Mouse (Mus musculus): ENCODE data around the gene Erich3. TPM values are rescaled to one million over a fixed set of nuclear protein-coding genes. Genes with fewer than 3 reads are reported as not detected.
"Not testable (repeated sequence)": the region's sequence is repeated elsewhere in the genome, so short reads cannot be mapped to it uniquely, and the experiment has no call there.

Erich3 gene
- 0.02 TPM in 1 of 2 replicates, not detected in the other for polyA plus RNA-seq (2012; rRNA removed)

DNA sequence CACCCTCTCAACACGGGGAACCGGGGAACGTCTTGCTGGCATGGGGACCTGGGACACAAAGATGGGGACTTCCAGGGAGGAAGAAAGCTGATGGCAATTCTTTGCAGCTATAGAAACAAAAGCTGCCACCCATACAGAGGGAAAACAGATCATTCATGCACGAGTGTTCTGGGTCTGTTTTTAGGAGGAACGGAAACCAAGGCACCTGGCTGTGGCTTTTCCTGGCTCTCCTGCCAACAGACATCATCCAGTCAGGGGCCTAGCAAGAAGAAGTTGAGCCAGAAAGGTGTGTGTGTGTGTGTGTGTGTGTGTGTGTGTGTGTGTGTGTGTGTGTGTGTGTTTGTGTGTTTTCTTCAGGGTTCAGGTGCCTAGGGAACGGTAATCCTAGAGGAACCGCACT lies at the start of gene Erich3:
TSS of gene Erich3 (plus strand) at position 315 of the 400 bp plus-strand sequence.
- no peak for DNase-seq (ENCODE audit: low read depth in 1 of 2, low spot score in 2 of 2)
- no peaks in the 10 kb centered on the region for H3K4me1 ChIP-seq (ENCODE audit: control insufficient read depth, insufficient read depth, insufficient read length)
- no peak within 1 kb of the TSS for H3K27ac ChIP-seq (ENCODE audit: insufficient read depth, low read length)
- H3K36me3 ChIP-seq (ENCODE audit: control insufficient read depth, insufficient read depth, low read length) = no peaks in the 10 kb centered on the region
- no peak within 1 kb of the TSS for H3K4me3 ChIP-seq (ENCODE audit: extremely low read depth, insufficient read depth, insufficient read length)
- TF ChIP-seq CTCF (IDR thresholded peaks at IDR 0.05; ENCODE audit: extremely low read depth, insufficient read depth, insufficient read length, insufficient replicate concordance) = no peak
- no peak for TF ChIP-seq POLR2A (IDR thresholded peaks at IDR 0.05; ENCODE audit: low read depth, low read length)
- WGBS = 35% methylated on average over 7 of the region's 7 CpGs
- H3K27me3 ChIP-seq (ENCODE audit: control insufficient read depth, insufficient read depth, low read length) = no peaks in the 10 kb centered on the region

DNA sequence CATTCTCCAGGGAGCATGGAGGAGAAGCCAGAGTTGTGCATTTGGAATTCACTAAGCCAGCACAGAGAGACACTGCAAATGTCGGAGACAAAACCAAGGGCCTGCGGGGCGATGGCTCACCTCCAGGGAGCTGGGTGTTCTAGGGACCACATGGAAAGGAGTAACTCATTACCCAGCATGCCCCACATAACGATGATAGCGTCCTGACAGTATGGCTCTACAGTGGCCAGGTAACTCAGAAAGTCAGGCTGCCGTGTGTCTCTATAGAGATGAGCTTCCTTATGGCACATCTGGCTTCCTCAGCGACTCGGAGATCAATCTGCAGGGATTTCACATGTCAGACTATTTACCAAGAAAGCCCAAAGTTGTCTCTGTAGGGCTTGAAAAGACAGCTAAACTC lies 48.9 kb upstream of the Erich3 start:
- H3K27me3 ChIP-seq (ENCODE audit: control insufficient read depth, insufficient read depth, low read length) = no peaks in the 10 kb centered on the region
- H3K36me3 ChIP-seq (ENCODE audit: control insufficient read depth, insufficient read depth, low read length) = no peaks in the 10 kb centered on the region; the same call in 1 of the 2 replicates
- WGBS = 91% methylated on average over 8 of the region's 8 CpGs
- TF ChIP-seq CTCF (IDR thresholded peaks at IDR 0.05; ENCODE audit: extremely low read depth, insufficient read depth, insufficient read length, insufficient replicate concordance) (no peak), POLR2A (IDR thresholded peaks at IDR 0.05; ENCODE audit: low read depth, low read length) (no peak)
- DNase-seq (ENCODE audit: low read depth in 1 of 2, low spot score in 2 of 2) = no peak
- H3K4me1 ChIP-seq (ENCODE audit: control insufficient read depth, insufficient read depth, insufficient read length) = no peaks in the 10 kb centered on the region
- no peak overlapping the region for H3K4me3 ChIP-seq (ENCODE audit: extremely low read depth, insufficient read depth, insufficient read length)
- H3K27ac ChIP-seq (ENCODE audit: insufficient read depth, low read length) = no peak overlapping the region

DNA sequence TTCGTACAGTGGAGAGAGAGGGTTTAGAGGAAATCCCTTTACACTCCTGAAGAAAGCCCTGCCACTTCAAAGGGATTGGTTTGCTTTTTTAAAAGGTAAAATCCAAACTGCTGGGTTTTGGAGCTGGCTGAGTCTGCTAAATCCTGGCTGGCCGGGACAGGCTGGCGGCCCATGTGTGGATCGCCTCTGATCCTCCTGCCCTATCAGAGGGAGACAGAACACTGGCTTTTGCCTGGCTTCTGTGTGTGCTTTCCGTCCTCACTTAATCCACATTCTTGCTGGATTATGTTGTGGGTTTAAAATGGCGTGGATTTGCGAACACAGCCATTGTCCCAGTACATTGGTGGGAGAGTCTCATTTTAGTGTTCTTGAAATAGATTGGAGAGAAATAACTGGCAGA lies 48.4 kb upstream of the Erich3 start:
- no peak for DNase-seq (ENCODE audit: low read depth in 1 of 2, low spot score in 2 of 2)
- no peak for TF ChIP-seq POLR2A (IDR thresholded peaks at IDR 0.05; ENCODE audit: low read depth, low read length)
- TF ChIP-seq CTCF (IDR thresholded peaks at IDR 0.05; ENCODE audit: extremely low read depth, insufficient read depth, insufficient read length, insufficient replicate concordance) = no peak
- no peak overlapping the region for H3K4me3 ChIP-seq (ENCODE audit: extremely low read depth, insufficient read depth, insufficient read length)
- H3K27ac ChIP-seq (ENCODE audit: insufficient read depth, low read length) = no peak overlapping the region
- no peaks in the 10 kb centered on the region for H3K27me3 ChIP-seq (ENCODE audit: control insufficient read depth, insufficient read depth, low read length)
- no peaks in the 10 kb centered on the region; the same call in 1 of the 2 replicates for H3K36me3 ChIP-seq (ENCODE audit: control insufficient read depth, insufficient read depth, low read length)
- H3K4me1 ChIP-seq (ENCODE audit: control insufficient read depth, insufficient read depth, insufficient read length) = no peaks in the 10 kb centered on the region
- 97% methylated on average over 7 of the region's 7 CpGs for WGBS

DNA sequence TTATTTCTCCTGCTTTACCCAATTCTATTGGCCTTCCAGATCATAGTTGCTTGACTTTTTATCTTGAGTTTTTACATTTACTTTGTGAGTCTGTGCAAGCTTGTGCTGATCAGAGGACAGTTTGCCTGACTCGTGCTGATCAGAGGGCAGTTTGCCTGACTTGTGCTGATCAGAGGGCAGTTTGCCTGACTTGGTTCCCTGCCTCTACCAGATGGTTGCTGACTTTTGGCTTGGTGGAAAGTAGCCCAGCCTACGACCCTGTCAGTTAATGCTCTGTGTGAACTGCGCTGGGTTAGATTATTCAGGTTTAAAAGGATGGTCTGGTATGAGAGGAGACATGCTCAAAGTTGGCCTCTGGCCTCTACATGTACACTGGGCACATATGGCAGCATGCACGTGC lies 47.6 kb upstream of the Erich3 start:
- TF ChIP-seq POLR2A (IDR thresholded peaks at IDR 0.05; ENCODE audit: low read depth, low read length) (no peak), CTCF (IDR thresholded peaks at IDR 0.05; ENCODE audit: extremely low read depth, insufficient read depth, insufficient read length, insufficient replicate concordance) (no peak)
- Histone ChIP-seq H3K4me3 (ENCODE audit: extremely low read depth, insufficient read depth, insufficient read length) (no peak overlapping the region), H3K36me3 (ENCODE audit: control insufficient read depth, insufficient read depth, low read length) (no peaks in the 10 kb centered on the region; the same call in 1 of the 2 replicates), H3K27ac (ENCODE audit: insufficient read depth, low read length) (no peak overlapping the region), H3K27me3 (ENCODE audit: control insufficient read depth, insufficient read depth, low read length) (no peaks in the 10 kb centered on the region), H3K4me1 (ENCODE audit: control insufficient read depth, insufficient read depth, insufficient read length) (no peaks in the 10 kb centered on the region)
- WGBS = 90% methylated on average over 4 of the region's 4 CpGs
- no peak for DNase-seq (ENCODE audit: low read depth in 1 of 2, low spot score in 2 of 2)

DNA sequence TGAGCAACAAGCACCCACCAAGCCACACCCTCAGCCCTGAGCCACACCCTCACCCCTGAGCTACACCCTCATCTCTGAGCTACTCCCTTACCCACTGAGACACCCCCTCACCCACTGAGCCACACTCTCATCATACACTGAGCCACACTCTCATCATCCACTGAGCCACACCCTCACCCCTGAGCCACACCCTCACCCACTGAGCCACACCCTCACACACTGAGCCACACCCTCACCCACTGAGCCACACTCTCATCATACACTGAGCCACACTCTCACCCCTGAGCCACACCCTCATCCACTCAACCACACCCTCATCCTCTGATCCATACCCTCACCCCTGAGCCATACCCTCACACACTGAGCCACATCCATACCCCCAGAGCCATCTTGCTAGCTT lies 35.4 kb upstream of the Erich3 start:
- Histone ChIP-seq H3K4me1 (ENCODE audit: control insufficient read depth, insufficient read depth, insufficient read length) (no peaks in the 10 kb centered on the region), H3K4me3 (ENCODE audit: extremely low read depth, insufficient read depth, insufficient read length) (no peak overlapping the region), H3K27me3 (ENCODE audit: control insufficient read depth, insufficient read depth, low read length) (no peaks in the 10 kb centered on the region), H3K27ac (ENCODE audit: insufficient read depth, low read length) (no peak overlapping the region), H3K36me3 (ENCODE audit: control insufficient read depth, insufficient read depth, low read length) (no peaks in the 10 kb centered on the region)
- no peak for TF ChIP-seq CTCF (IDR thresholded peaks at IDR 0.05; ENCODE audit: extremely low read depth, insufficient read depth, insufficient read length, insufficient replicate concordance)
- no peak for TF ChIP-seq POLR2A (IDR thresholded peaks at IDR 0.05; ENCODE audit: low read depth, low read length)
- DNase-seq (ENCODE audit: low read depth in 1 of 2, low spot score in 2 of 2) = no peak

DNA sequence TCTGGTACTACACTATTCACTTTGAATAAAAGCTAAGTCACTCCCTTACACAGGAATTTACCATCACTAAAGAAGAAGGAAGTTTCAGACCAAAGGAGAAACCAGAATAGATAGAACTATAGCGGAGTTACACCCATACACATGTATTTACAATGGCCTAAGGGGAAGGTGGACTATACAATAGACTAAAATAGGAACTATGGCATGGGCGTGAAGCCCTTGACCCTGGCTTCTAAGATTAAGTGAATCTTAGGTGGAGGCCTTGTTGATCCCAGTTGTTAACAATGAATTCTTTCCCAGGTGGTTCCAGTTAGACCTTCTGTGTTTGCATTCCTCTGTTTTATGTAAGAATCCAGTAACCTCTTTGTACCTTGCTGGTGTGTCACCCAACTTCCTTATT lies 32.4 kb upstream of the Erich3 start:
- H3K36me3 ChIP-seq (ENCODE audit: control insufficient read depth, insufficient read depth, low read length); DNase-seq (ENCODE audit: low read depth in 1 of 2, low spot score in 2 of 2); H3K27ac ChIP-seq (ENCODE audit: insufficient read depth, low read length); H3K4me1 ChIP-seq (ENCODE audit: control insufficient read depth, insufficient read depth, insufficient read length); H3K27me3 ChIP-seq (ENCODE audit: control insufficient read depth, insufficient read depth, low read length); H3K4me3 ChIP-seq (ENCODE audit: extremely low read depth, insufficient read depth, insufficient read length): not testable (repeated sequence)
- 82% methylated on average over 2 of the region's 2 CpGs for WGBS

DNA sequence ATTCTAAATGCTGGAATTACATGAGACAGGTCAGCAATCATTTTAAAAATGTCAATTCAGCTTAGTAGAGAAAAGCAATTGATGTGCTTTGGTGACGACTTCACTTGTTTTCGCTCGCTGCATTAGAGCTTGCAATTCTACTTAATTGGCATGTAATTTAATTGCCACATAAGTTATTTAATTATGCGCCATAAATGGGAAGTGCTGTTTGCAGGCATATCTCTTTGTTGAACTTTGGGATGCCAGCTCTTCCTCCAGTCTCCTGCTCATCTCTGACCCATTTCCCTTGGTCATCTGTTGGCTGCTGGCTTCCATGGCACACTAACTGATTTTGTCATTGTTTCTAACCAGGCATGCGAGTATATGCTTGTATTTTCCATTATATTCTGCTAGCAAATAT lies 30.6 kb upstream of the Erich3 start:
- no peak overlapping the region for H3K4me3 ChIP-seq (ENCODE audit: extremely low read depth, insufficient read depth, insufficient read length)
- WGBS = 93% methylated on average over 5 of the region's 5 CpGs
- no peaks in the 10 kb centered on the region for H3K36me3 ChIP-seq (ENCODE audit: control insufficient read depth, insufficient read depth, low read length)
- TF ChIP-seq CTCF (IDR thresholded peaks at IDR 0.05; ENCODE audit: extremely low read depth, insufficient read depth, insufficient read length, insufficient replicate concordance) (no peak), POLR2A (IDR thresholded peaks at IDR 0.05; ENCODE audit: low read depth, low read length) (no peak)
- no peaks in the 10 kb centered on the region for H3K27me3 ChIP-seq (ENCODE audit: control insufficient read depth, insufficient read depth, low read length)
- no peak overlapping the region for H3K27ac ChIP-seq (ENCODE audit: insufficient read depth, low read length)
- no peak for DNase-seq (ENCODE audit: low read depth in 1 of 2, low spot score in 2 of 2)
- H3K4me1 ChIP-seq (ENCODE audit: control insufficient read depth, insufficient read depth, insufficient read length) = no peaks in the 10 kb centered on the region
